8 mouse cellular contexts compared by ENCODE assay signal in the genomic region with DNA sequence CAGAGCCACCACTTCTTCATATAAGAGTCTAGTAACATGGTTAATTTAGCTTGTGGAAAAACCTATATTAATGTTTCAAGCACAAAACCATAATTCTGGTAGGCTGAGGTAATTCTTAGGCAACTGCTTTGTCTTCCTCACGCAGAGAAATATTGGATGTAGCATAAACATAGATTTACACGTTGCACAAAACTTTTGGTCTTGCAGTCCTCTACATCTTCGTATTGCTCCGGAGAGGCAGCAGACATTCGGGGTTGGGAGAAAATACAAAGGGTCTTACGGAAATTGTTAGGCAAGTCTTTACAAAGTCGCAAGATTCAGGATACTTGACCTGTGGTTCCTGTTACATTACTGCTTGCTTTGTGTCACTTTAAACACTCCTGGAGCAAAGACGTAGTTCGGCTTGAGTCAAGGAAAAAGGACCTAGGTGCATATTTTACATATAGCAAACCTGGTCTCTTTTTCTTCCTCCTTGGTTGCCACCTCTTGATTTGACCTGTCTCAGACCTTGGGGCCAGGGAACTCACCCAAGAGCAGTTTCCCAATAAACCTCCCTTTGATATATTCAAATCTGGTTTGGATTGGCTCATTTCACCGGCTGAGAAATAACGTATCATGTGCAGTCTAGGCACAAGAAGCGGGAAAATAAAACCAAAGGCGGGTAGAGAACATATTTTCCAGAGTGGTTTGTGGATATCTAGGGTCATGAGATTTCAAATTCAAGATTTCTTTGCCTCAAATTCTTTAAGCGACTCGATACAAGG. TPM values are rescaled to one million over a fixed set of nuclear protein-coding genes. Genes with fewer than 3 reads are reported as not detected.
DNase-seq lines count a peak whose midpoint lies in the region; ATAC-seq and TF ChIP-seq lines count a peak whose summit lies in the region.

No protein-coding gene starts in this region.

- H3K4me1 ChIP-seq in kidney, postnatal 0 days (replicated peaks; ENCODE audit: insufficient read depth, low read length): peaks cover 13% of the 10 kb centered on the region
- H3K4me1 ChIP-seq in forebrain, embryonic 11.5 days (replicated peaks; ENCODE audit: control insufficient read depth, insufficient read depth, low read length): peaks cover 3% of the 10 kb centered on the region
- peaks cover 11% of the 10 kb centered on the region for H3K4me1 ChIP-seq in liver, adult 2 months (ENCODE audit: control insufficient read depth, insufficient read depth, low read length)
- peaks cover 30% of the 10 kb centered on the region for H3K4me1 ChIP-seq in stomach, embryonic 16.5 days (ENCODE audit: control insufficient read depth, insufficient read depth, low read length)

- no peaks in the 10 kb centered on the region for H3K79me2 ChIP-seq in liver, adult 2 months (ENCODE audit: control insufficient read depth, insufficient read depth, low read length)

- peak overlapping the region; percentile 70 for H3K4me2 ChIP-seq in kidney, postnatal 0 days (ENCODE audit: low read length)
- peak overlapping the region; percentile 76 for H3K4me2 ChIP-seq in forebrain, embryonic 11.5 days (ENCODE audit: low read depth, low read length, severe bottlenecking)
- H3K4me2 ChIP-seq in stomach, embryonic 16.5 days (ENCODE audit: low read depth, low read length): peak overlapping the region; percentile 56

- peak overlapping the region; percentile 81 for H3K27ac ChIP-seq in kidney, postnatal 0 days
- H3K27ac ChIP-seq in forebrain, embryonic 11.5 days (ENCODE audit: low read depth, low read length): peak overlapping the region; percentile 99
- H3K27ac ChIP-seq in liver, adult 2 months (replicated peaks; ENCODE audit: insufficient read depth, low read depth, low read length): no peak overlapping the region
- peak overlapping the region; percentile 80 for H3K27ac ChIP-seq in stomach, embryonic 16.5 days (ENCODE audit: low read length)

- H3K36me3 ChIP-seq in kidney, postnatal 0 days (ENCODE audit: insufficient read depth, low read length): no peaks in the 10 kb centered on the region
- no peaks in the 10 kb centered on the region for H3K36me3 ChIP-seq in forebrain, embryonic 11.5 days (ENCODE audit: control insufficient read depth, insufficient read depth, low read length)
- H3K36me3 ChIP-seq in liver, adult 2 months (ENCODE audit: control insufficient read depth, insufficient read depth, low read length): no peaks in the 10 kb centered on the region
- no peaks in the 10 kb centered on the region for H3K36me3 ChIP-seq in stomach, embryonic 16.5 days (ENCODE audit: control insufficient read depth, insufficient read depth, low read length)

- ATAC-seq in kidney, postnatal 0 days (replicated peaks; ENCODE audit: low FRiP score, low read depth): 0 out of 2 replicates have a peak, but pooled peaks have one; percentile 3
- peak; percentile 6; the same call in 1 of the 2 replicates for ATAC-seq in forebrain, embryonic 11.5 days (replicated peaks; ENCODE audit: low FRiP score)
- ATAC-seq in stomach, embryonic 16.5 days (ENCODE audit: insufficient read depth, low FRiP score): no peak

- TF ChIP-seq POLR2A in liver, adult 2 months (IDR thresholded peaks at IDR 0.05; ENCODE audit: extremely low read depth, insufficient read depth, low read length): no peak

- TF ChIP-seq CTCF in kidney, postnatal 0 days (IDR thresholded peaks at IDR 0.05; ENCODE audit: low read depth): no peak
- TF ChIP-seq CTCF in liver, adult 2 months (IDR thresholded peaks at IDR 0.05; ENCODE audit: low read depth, low read length): no peak

- DNase-seq in kidney, postnatal 0 days (ENCODE audit: low spot score): peak; percentile 18
- DNase-seq in kidney, adult 8-10 months: no peak
- DNase-seq in Muller cell, postnatal 12 days (ENCODE audit: inconsistent ontology term): peak; percentile 29
- DNase-seq in forebrain, embryonic 11.5 days (ENCODE audit: low spot score): no peak
- DNase-seq in liver, adult 2 months (ENCODE audit: extremely low read depth, low read depth, low spot score): peak; percentile 87
- DNase-seq in yolk sac, embryonic 10.5 days (ENCODE audit: low spot score): no peak
- no peak for DNase-seq in urinary bladder, postnatal 4 days (ENCODE audit: low spot score in 2 of 2)

- peak overlapping the region; percentile 48 for H3K9ac ChIP-seq in kidney, postnatal 0 days (ENCODE audit: low read depth, low read length)
- H3K9ac ChIP-seq in forebrain, embryonic 11.5 days (ENCODE audit: low read length): peak overlapping the region; percentile 96
- no peak overlapping the region for H3K9ac ChIP-seq in liver, adult 2 months (ENCODE audit: low read depth, low read length)
- peak overlapping the region; percentile 64 for H3K9ac ChIP-seq in stomach, embryonic 16.5 days (ENCODE audit: low read length)

- peak overlapping the region; percentile 43 for H3K4me3 ChIP-seq in kidney, postnatal 0 days (replicated peaks; ENCODE audit: low read depth, low read length)
- H3K4me3 ChIP-seq in forebrain, embryonic 11.5 days (ENCODE audit: low read depth, low read length): peak overlapping the region; percentile 57
- no peak overlapping the region for H3K4me3 ChIP-seq in liver, adult 2 months (ENCODE audit: insufficient read depth, low read depth, low read length)
- peak overlapping the region; percentile 60 for H3K4me3 ChIP-seq in stomach, embryonic 16.5 days (replicated peaks; ENCODE audit: low read length)

- WGBS in kidney, postnatal 0 days: 1% methylated on average over 15 of the region's 15 CpGs
- WGBS in forebrain, embryonic 11.5 days: under 1% methylated on average over 15 of the region's 15 CpGs
- WGBS in liver, adult 2 months: 1% methylated on average over 15 of the region's 15 CpGs
- WGBS in stomach, embryonic 16.5 days: under 1% methylated on average over 15 of the region's 15 CpGs

- no peaks in the 10 kb centered on the region for H3K9me3 ChIP-seq in kidney, postnatal 0 days (replicated peaks; ENCODE audit: low read length)
- H3K9me3 ChIP-seq in forebrain, embryonic 11.5 days (ENCODE audit: control insufficient read depth, low read length): no peaks in the 10 kb centered on the region
- H3K9me3 ChIP-seq in stomach, embryonic 16.5 days (replicated peaks; ENCODE audit: control insufficient read depth, low read length): no peaks in the 10 kb centered on the region

- H3K27me3 ChIP-seq in kidney, postnatal 0 days (ENCODE audit: insufficient read depth, low read length): no peaks in the 10 kb centered on the region
- H3K27me3 ChIP-seq in forebrain, embryonic 11.5 days (ENCODE audit: control insufficient read depth, insufficient read depth, low read length): no peaks in the 10 kb centered on the region
- no peaks in the 10 kb centered on the region for H3K27me3 ChIP-seq in liver, adult 2 months (ENCODE audit: control insufficient read depth, insufficient read depth, low read length)
- no peaks in the 10 kb centered on the region for H3K27me3 ChIP-seq in stomach, embryonic 16.5 days (ENCODE audit: control insufficient read depth, insufficient read depth, low read length)

RNA-seq across cellular contexts. Expression of a gene that starts 0.7 kb away (rescaled TPM):
- polyA plus RNA-seq in kidney, postnatal 0 days (2015; fragmentation: Nextera tagmentation; extraction: Ambion mirVana): 3.9 and 4.0 TPM in 2 replicates
- 5.2 and 5.7 TPM in 2 replicates for polyA plus RNA-seq in forebrain, embryonic 11.5 days (2014; fragmentation: Nextera tagmentation; extraction: Ambion mirVana)
- 5.6 and 12.9 TPM in 2 replicates for total RNA-seq in liver, adult 2 months (2014; rRNA removed)
- polyA plus RNA-seq in liver, adult 2 months (2012; rRNA removed): 0.26 TPM in 1 of 2 replicates, not detected in the other
- 4.7 and 6.1 TPM in 2 replicates for polyA plus RNA-seq in stomach, embryonic 16.5 days (2015; fragmentation: Nextera tagmentation; extraction: Ambion mirVana)

RNA-seq across cellular contexts. Expression of a gene that starts 0.8 kb away (rescaled TPM):
- 3.3 and 4.9 TPM in 2 replicates for polyA plus RNA-seq in kidney, postnatal 0 days (2015; fragmentation: Nextera tagmentation; extraction: Ambion mirVana)
- polyA plus RNA-seq in forebrain, embryonic 11.5 days (2014; fragmentation: Nextera tagmentation; extraction: Ambion mirVana): 7.7 and 9.3 TPM in 2 replicates
- total RNA-seq in liver, adult 2 months (2014; rRNA removed): 9.2 and 13.4 TPM in 2 replicates
- polyA plus RNA-seq in liver, adult 2 months (2012; rRNA removed): 2.1 and 2.9 TPM in 2 replicates
- 0.74 and 3.1 TPM in 2 replicates for polyA plus RNA-seq in stomach, embryonic 16.5 days (2015; fragmentation: Nextera tagmentation; extraction: Ambion mirVana)

RNA-seq across cellular contexts. Expression of a gene that starts 3.7 kb away (rescaled TPM):
- 7.6 and 8.3 TPM in 2 replicates for polyA plus RNA-seq in kidney, postnatal 0 days (2015; fragmentation: Nextera tagmentation; extraction: Ambion mirVana)
- polyA plus RNA-seq in forebrain, embryonic 11.5 days (2014; fragmentation: Nextera tagmentation; extraction: Ambion mirVana): 2.0 and 4.9 TPM in 2 replicates
- 706 and 873 TPM in 2 replicates for total RNA-seq in liver, adult 2 months (2014; rRNA removed)
- polyA plus RNA-seq in liver, adult 2 months (2012; rRNA removed): 8.5 and 26.7 TPM in 2 replicates
- 5.7 and 6.3 TPM in 2 replicates for polyA plus RNA-seq in stomach, embryonic 16.5 days (2015; fragmentation: Nextera tagmentation; extraction: Ambion mirVana)

RNA-seq across cellular contexts. Expression of a gene that starts 8.6 kb away (rescaled TPM):
- polyA plus RNA-seq in kidney, postnatal 0 days (2015; fragmentation: Nextera tagmentation; extraction: Ambion mirVana): 0.37 and 0.43 TPM in 2 replicates
- polyA plus RNA-seq in forebrain, embryonic 11.5 days (2014; fragmentation: Nextera tagmentation; extraction: Ambion mirVana): 0.85 and 1.2 TPM in 2 replicates
- 1.3 and 1.5 TPM in 2 replicates for total RNA-seq in liver, adult 2 months (2014; rRNA removed)
- 0.07 and 0.09 TPM in 2 replicates for polyA plus RNA-seq in liver, adult 2 months (2012; rRNA removed)
- polyA plus RNA-seq in stomach, embryonic 16.5 days (2015; fragmentation: Nextera tagmentation; extraction: Ambion mirVana): 1.1 and 1.4 TPM in 2 replicates

RNA-seq across cellular contexts. Expression of a gene that starts 9.3 kb away (rescaled TPM):
- polyA plus RNA-seq in kidney, postnatal 0 days (2015; fragmentation: Nextera tagmentation; extraction: Ambion mirVana): 0.71 and 0.83 TPM in 2 replicates
- polyA plus RNA-seq in forebrain, embryonic 11.5 days (2014; fragmentation: Nextera tagmentation; extraction: Ambion mirVana): 0.92 and 1.4 TPM in 2 replicates
- total RNA-seq in liver, adult 2 months (2014; rRNA removed): 11.1 and 14.2 TPM in 2 replicates
- 0.29 and 0.30 TPM in 2 replicates for polyA plus RNA-seq in liver, adult 2 months (2012; rRNA removed)
- polyA plus RNA-seq in stomach, embryonic 16.5 days (2015; fragmentation: Nextera tagmentation; extraction: Ambion mirVana): 0.81 and 0.90 TPM in 2 replicates

Comparison
In these comparisons a context has a peak if more than half of its experiments do, and no peak if none do; other contexts are left out.
1. DNase-seq: peak in kidney, postnatal 0 days (single experiment), Muller cell, postnatal 12 days (single experiment) and liver, adult 2 months (single experiment); none in kidney, adult 8-10 months (0 of 2), forebrain, embryonic 11.5 days (single experiment), yolk sac, embryonic 10.5 days (single experiment) and urinary bladder, postnatal 4 days (0 of 2).
2. Peak in every context shown above with its lines, with median percentiles within 50 percentile points of each other: H3K4me2 ChIP-seq.